Mouse (Mus musculus) heart, embryonic 10.5 days (tissue): ENCODE measurements around the gene Naa20. TPM values are rescaled to one million over a fixed set of nuclear protein-coding genes. Genes with fewer than 3 reads are reported as not detected.

ENCODE experiments used
- DNase-seq: peaks from one replicate; pipeline ENCODE4 v3.0.0-alpha.2; 2017; ENCODE audit warnings: low spot score
- H3K27ac ChIP-seq: fragments of 300-500 bp; sonication (generic); 2 replicates; pipeline ENCODE4 v1.5.1; 2016; ENCODE audit warnings: mild to moderate bottlenecking
- H3K27me3 ChIP-seq: fragments of 300-500 bp; sonication (generic); 2 replicates; pipeline ENCODE4 v1.6.1; 2016; ENCODE audit warnings: mild to moderate bottlenecking; ENCODE audit not compliant: poor library complexity, insufficient read depth, severe bottlenecking
- H3K36me3 ChIP-seq: fragments of 300-500 bp; sonication (generic); 2 replicates; pipeline ENCODE4 v1.6.1; 2016; ENCODE audit warnings: mild to moderate bottlenecking, moderate library complexity
- H3K4me1 ChIP-seq: fragments of 300-500 bp; sonication (generic); 2 replicates; pipeline ENCODE4 v1.6.1; 2016; ENCODE audit warnings: mild to moderate bottlenecking
- H3K4me3 ChIP-seq: fragments of 300-500 bp; sonication (generic); 2 replicates; pipeline ENCODE4 v1.5.1; 2016; ENCODE audit warnings: mild to moderate bottlenecking, moderate library complexity
- H3K9me3 ChIP-seq: fragments of 300-500 bp; sonication (generic); 2 replicates; pipeline ENCODE4 v1.6.1; 2016; ENCODE audit warnings: mild to moderate bottlenecking, moderate library complexity
- WGBS: fragments of 180-500 bp; shearing (Covaris S2); methylation state at CpG from one replicate; pipeline ENCODE4 v1.1.7; 2016; 5-methylcytosine and 5-hydroxymethylcytosine counted together
- microRNA-seq: library from miRNA; unstranded; fragments of <30 nt; microRNA quantifications from one replicate; pipeline ENCODE4, GENCODE M21; 2017
- polyA plus RNA-seq: library from polyadenylated mRNA; unstranded; fragments of >200 nt; fragmentation: Nextera tagmentation; extraction: Ambion mirVana; gene quantifications from 2 replicates; pipeline ENCODE4 v1.2.1, GENCODE M21; 2016

Naa20 gene
- polyA plus RNA-seq, 1 experiment from 2014 or later = 196 TPM

GRCm38 (mm10) chr2:145948402-145948954, 46.6 kb downstream of the Naa20 start:
- Histone ChIP-seq H3K9me3 (no peaks in the 10 kb centered on the region), H3K27ac (no peak overlapping the region), H3K4me3 (no peak overlapping the region), H3K27me3 (no peaks in the 10 kb centered on the region), H3K36me3 (no peaks in the 10 kb centered on the region), H3K4me1 (peaks cover 12% of the 10 kb centered on the region; the same call in 1 of the 2 replicates)
- WGBS = 74% methylated on average over 7 of the region's 7 CpGs
- DNase-seq = no peak

GRCm38 (mm10) chr2:145949475-145950068, 47.7 kb downstream of the Naa20 start:
- WGBS = 68% methylated on average over 11 of the region's 11 CpGs
- Histone ChIP-seq H3K4me3 (no peak overlapping the region), H3K36me3 (no peaks in the 10 kb centered on the region), H3K27ac (no peak overlapping the region), H3K27me3 (no peaks in the 10 kb centered on the region), H3K9me3 (no peaks in the 10 kb centered on the region), H3K4me1 (peaks cover 12% of the 10 kb centered on the region; the same call in 1 of the 2 replicates)
- DNase-seq = no peak

- no peaks in the 10 kb centered on the region for H3K27me3 ChIP-seq
- H3K27ac ChIP-seq = no peak overlapping the region
- H3K4me1 ChIP-seq = peaks cover 12% of the 10 kb centered on the region; the same call in 1 of the 2 replicates
- no peak for DNase-seq
- H3K36me3 ChIP-seq = no peaks in the 10 kb centered on the region
- no peak overlapping the region for H3K4me3 ChIP-seq
- H3K9me3 ChIP-seq = no peaks in the 10 kb centered on the region
- WGBS = 63% methylated on average over 10 of the region's 10 CpGs
Observed at GRCm38 (mm10) chr2:145950239-145950638, 48.3 kb downstream of the Naa20 start.

- Histone ChIP-seq H3K27me3 (no peaks in the 10 kb centered on the region), H3K36me3 (no peaks in the 10 kb centered on the region), H3K27ac (no peak overlapping the region), H3K4me3 (no peak overlapping the region), H3K4me1 (peaks cover 12% of the 10 kb centered on the region; the same call in 1 of the 2 replicates), H3K9me3 (no peaks in the 10 kb centered on the region)
- WGBS = 84% methylated on average over 5 of the region's 5 CpGs
- no peak for DNase-seq
Observed at GRCm38 (mm10) chr2:145952726-145953125, 50.8 kb downstream of the Naa20 start.

GRCm38 (mm10) chr2:145955844-145956243, 53.9 kb downstream of the Naa20 start:
- DNase-seq = no peak
- no peak overlapping the region for H3K27ac ChIP-seq
- H3K4me1 ChIP-seq = no peaks in the 10 kb centered on the region
- H3K27me3 ChIP-seq = no peaks in the 10 kb centered on the region
- no peak overlapping the region for H3K4me3 ChIP-seq
- H3K9me3 ChIP-seq = no peaks in the 10 kb centered on the region
- H3K36me3 ChIP-seq = no peaks in the 10 kb centered on the region
- 88% methylated on average over 10 of the region's 10 CpGs for WGBS

- WGBS = 87% methylated on average over 5 of the region's 5 CpGs
- Histone ChIP-seq H3K9me3 (no peaks in the 10 kb centered on the region), H3K36me3 (no peaks in the 10 kb centered on the region), H3K27me3 (no peaks in the 10 kb centered on the region), H3K27ac (no peak overlapping the region), H3K4me3 (no peak overlapping the region), H3K4me1 (no peaks in the 10 kb centered on the region)
- DNase-seq = no peak
Observed at GRCm38 (mm10) chr2:145956318-145956717, 54.4 kb downstream of the Naa20 start.

- 13% methylated on average over 4 of the region's 4 CpGs for whole genome bisulfite sequencing
- H3K27ac ChIP-seq = no peak overlapping the region
- H3K9me3 ChIP-seq = no peaks in the 10 kb centered on the region
- no peaks in the 10 kb centered on the region for H3K4me1 ChIP-seq
- no peaks in the 10 kb centered on the region for H3K36me3 ChIP-seq
- no peaks in the 10 kb centered on the region for H3K27me3 ChIP-seq
- no peak for DNase-seq
- no peak overlapping the region for H3K4me3 ChIP-seq
Observed at GRCm38 (mm10) chr2:145957450-145957849, 55.6 kb downstream of the Naa20 start.

- H3K27me3 ChIP-seq = no peaks in the 10 kb centered on the region
- 77% methylated on average over 6 of the region's 6 CpGs for whole genome bisulfite sequencing
- no peak overlapping the region for H3K27ac ChIP-seq
- H3K4me3 ChIP-seq = no peak overlapping the region
- H3K9me3 ChIP-seq = no peaks in the 10 kb centered on the region
- H3K36me3 ChIP-seq = no peaks in the 10 kb centered on the region
- no peaks in the 10 kb centered on the region for H3K4me1 ChIP-seq
- DNase-seq = no peak
Observed at GRCm38 (mm10) chr2:145958097-145958496, 56.2 kb downstream of the Naa20 start.

GRCm38 (mm10) chr2:145958551-145958950, 56.7 kb downstream of the Naa20 start:
- Histone ChIP-seq H3K9me3 (no peaks in the 10 kb centered on the region), H3K27me3 (no peaks in the 10 kb centered on the region), H3K4me1 (no peaks in the 10 kb centered on the region), H3K36me3 (no peaks in the 10 kb centered on the region), H3K27ac (no peak overlapping the region), H3K4me3 (no peak overlapping the region)
- DNase-seq = no peak
- 84% methylated on average over 7 of the region's 7 CpGs for WGBS

- Histone ChIP-seq H3K9me3 (no peaks in the 10 kb centered on the region), H3K4me1 (no peaks in the 10 kb centered on the region), H3K27me3 (no peaks in the 10 kb centered on the region), H3K36me3 (no peaks in the 10 kb centered on the region), H3K4me3 (no peak overlapping the region), H3K27ac (no peak overlapping the region)
- no peak for DNase-seq
- WGBS = 85% methylated on average over 5 of the region's 5 CpGs
Observed at GRCm38 (mm10) chr2:145961861-145962260, 60.0 kb downstream of the Naa20 start.

Small RNAs within 50 kb of the gene (microRNA-seq; reads per million reads assigned to microRNA genes)
- not detected for gene Gm25026

Other genes starting within 250 kb of the Naa20 start
- 15.5 and 17.3 TPM in 2 replicates for gene Rin2, start 226.9 kb upstream of the Naa20 start, polyA plus RNA-seq
- gene Cfap61, start 32.7 kb downstream of the Naa20 start, polyA plus RNA-seq = 0.55 and 1.0 TPM in 2 replicates
- 21.8 and 26.9 TPM in 2 replicates for gene Crnkl1, start 32.9 kb downstream of the Naa20 start, polyA plus RNA-seq